Mouse (Mus musculus) ES-Bruce4 (cell line): ENCODE measurements around the gene Slco1a5.

Experiments used
- CTCF ChIP-seq: IDR thresholded peaks from one replicate; pipeline ENCODE4 v1.8.1; 2011; ENCODE audit warnings: low read depth, low read length
- EP300 ChIP-seq: IDR thresholded peaks from 2 replicates; pipeline ENCODE4 v1.6.1; 2011; ENCODE audit warnings: low read depth, low read length; ENCODE audit not compliant: insufficient read depth
- POLR2A ChIP-seq: IDR thresholded peaks from one replicate; pipeline ENCODE4 v1.8.1; 2011; ENCODE audit warnings: low read length; ENCODE audit not compliant: insufficient read depth

DNA sequence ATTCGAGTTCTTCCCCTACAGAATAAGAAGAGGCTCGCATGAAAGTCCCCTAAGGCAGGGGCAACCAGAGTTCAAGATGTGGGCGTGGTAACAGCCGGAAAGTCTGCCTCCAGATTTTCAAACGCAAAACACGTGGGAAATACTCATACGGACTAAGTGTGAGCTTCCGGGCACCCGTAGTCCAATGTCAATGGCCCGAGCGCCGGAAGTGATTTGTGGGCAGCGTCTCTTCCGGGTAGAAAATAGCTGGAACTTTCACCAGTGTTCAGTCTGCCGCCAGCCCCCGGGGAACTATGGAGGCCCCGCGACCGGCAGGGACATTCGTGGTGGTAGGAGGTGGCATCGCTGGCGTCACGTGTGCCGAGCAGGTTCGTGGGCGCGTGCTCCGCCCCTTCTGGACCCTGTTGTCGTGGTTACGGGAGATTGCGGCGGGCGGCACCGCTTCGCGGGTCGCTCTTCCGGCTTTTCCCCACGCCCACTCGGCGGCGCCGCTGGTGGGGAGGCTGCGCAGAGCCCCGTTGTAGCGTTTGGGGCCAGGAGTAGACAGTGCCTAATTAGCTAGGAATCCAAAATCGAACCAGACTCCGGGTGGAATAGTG, 22.8 kb upstream of the Slco1a5 start, which contains the start of gene Pyroxd1:
- TF ChIP-seq CTCF (no peak), EP300 (no peak), POLR2A (no peak)
